Mouse (Mus musculus) kidney, postnatal 4 days (tissue): ENCODE data around the gene Ccdc172.

ENCODE experiments used
- DNase-seq, 2 experiments: peaks; one replicate each; pipeline ENCODE4 v3.0.0; 2021; ENCODE audit warnings: mixed read lengths in 2 of 2

Gene Ccdc172

DNA sequence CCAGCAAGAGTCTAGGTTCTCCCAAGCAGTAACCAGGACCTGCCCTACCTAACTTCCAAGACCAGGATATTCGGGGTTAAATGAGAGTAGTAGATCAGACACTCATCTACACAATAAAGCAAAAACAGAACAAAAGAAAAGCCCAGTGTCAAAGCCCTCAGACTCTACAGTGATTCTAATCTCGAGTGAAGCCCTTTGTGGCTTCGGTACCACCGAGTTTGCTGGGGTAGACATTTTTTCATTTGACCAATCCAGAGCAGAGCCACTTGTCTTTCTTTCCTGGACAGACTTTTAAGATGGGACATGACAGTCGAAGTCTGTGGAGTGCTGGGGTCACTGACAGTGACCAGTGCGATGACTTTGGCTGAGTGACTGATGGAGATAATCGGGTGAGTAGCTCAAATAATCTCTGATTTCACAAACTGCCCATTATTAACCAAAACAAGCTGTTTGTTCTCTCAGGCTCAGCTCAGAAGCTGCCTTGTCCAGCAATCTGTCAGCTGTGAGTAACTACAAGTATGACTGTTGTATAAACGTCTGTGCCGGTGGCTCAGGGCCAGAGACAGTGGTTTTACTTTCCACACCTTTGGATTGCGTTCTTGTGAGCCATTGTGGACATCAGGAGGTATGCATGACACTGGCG lies 60.8 kb downstream of the Ccdc172 start:
- DNase-seq = peak; percentile 16 to 23

DNA sequence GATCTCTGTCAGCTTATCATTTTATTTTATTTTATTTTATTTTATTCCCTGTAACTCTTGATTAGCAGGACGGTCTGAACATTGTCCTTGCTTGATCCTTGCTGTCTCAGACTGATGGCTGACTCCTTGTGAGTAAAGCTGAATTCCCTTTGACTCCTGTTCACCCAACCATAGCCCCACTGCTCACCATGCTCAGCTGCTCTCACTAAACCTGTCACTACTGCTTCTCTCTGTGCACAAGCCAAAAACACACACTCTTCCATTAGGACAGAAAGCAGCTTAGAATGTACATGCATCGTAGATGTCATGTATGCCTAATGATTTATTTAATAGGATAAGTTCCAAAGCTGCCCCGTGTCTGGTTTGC lies 61.3 kb downstream of the Ccdc172 start:
- DNase-seq = peak in 1 of 2 experiments; percentile 9

GRCm38 (mm10) chr19:58582018-58582417 lies 70.2 kb downstream of the Ccdc172 start:
- peak; percentile 20 to 35 for DNase-seq

DNA sequence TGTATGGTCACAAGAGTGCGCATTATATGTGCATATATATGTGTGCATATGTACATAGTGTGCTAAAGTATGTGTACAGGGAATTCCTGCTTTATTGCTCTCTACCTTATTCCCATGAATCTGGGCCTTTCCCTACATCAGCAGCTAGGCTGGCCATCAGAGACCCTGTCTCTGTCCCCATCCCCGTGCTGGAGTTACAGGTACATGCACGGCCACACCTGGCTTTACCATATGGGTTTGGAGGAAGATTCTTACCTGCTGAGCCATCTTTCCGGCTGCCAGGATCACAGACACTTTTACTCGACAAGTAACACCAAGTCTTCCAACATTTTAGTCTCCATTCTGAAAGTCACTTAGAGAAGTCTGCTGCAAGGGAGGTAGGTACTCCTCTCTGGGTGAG lies 71.2 kb downstream of the Ccdc172 start:
- DNase-seq = no peak

- no peak for DNase-seq
These were observed 74.3 kb downstream of the Ccdc172 start for GRCm38 (mm10) chr19:58586046-58586445.

GRCm38 (mm10) chr19:58590251-58590936 lies 78.6 kb downstream of the Ccdc172 start:
- no peak for DNase-seq

DNA sequence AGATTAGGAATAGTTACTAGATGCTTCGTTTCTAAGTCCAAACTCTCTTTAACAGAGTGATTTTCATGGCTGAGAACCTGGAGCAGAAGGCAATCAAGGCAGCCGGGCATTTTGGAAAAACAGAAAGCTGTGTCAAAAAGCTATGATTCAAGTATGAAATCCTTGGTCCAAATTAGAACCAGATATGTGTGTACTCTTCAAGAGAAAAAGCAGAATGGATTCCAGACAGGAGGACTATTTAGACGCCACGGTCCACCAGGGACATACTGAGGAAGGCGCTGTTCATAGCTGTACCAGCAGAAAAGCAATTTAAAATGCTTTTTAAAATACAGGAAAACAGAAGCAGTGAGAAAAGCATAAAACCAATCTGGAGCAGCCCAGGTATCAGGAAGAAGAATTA lies 88.6 kb downstream of the Ccdc172 start:
- DNase-seq = no peak
